9 mouse cellular contexts compared by ENCODE assay signal in the genomic region with DNA sequence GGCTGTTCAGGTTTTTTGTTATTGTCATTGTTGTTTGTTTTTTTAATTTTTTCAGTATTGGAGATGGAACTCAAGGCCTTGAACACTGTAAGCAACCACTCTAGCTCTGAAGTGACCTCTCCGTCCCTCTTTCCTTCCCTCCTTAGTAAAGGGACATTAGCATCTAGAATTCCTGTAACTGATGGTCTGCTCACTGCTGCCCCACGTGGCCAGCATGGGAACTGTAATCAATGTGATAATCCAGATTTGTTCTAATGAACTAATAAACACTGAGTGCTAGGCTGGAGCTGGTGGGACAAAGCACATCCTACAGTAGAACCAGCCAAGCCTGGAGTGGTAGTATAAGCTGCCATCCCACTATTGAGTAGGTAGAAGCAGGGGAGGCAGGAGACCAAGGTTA. TPM values are rescaled to one million over a fixed set of nuclear protein-coding genes. Genes with fewer than 3 reads are reported as not detected.
DNase-seq lines count a peak whose midpoint lies in the region; ATAC-seq and TF ChIP-seq lines count a peak whose summit lies in the region.
"Had no signal": no experiment of that assay in that cellular context is flagged by ENCODE, and none has a peak within 500 bp of the region (broad histone marks: within the 10 kb centered on the region; RNA-seq: fewer than 3 reads in every experiment).

No protein-coding gene starts in this region.

- no peak overlapping the region for H3K4me2 ChIP-seq in liver, embryonic 12.5 days
- no peak overlapping the region for H3K4me2 ChIP-seq in limb, embryonic 14.5 days (replicated peaks; ENCODE audit: low read depth, low read length, severe bottlenecking)
- no peak overlapping the region for H3K4me2 ChIP-seq in forebrain, embryonic 12.5 days

- DNase-seq in CD4-positive, CD25-positive, alpha-beta regulatory T cell, adult 2 months (ENCODE audit: low read depth, low spot score): peak; percentile 75
- DNase-seq in liver: peak; percentile 72
- DNase-seq in c-Kit-positive CD71-positive TER-119-positive erythroid progenitor cells, embryonic 14.5 days (ENCODE audit: low spot score): peak; percentile 62
- peak; percentile 12 for DNase-seq in limb, embryonic 14.5 days (ENCODE audit: low spot score)
- DNase-seq in adrenal gland, postnatal 4 days (ENCODE audit: low spot score in 2 of 2): no peak

- H3K9ac ChIP-seq in liver, embryonic 12.5 days: no peak overlapping the region
- H3K9ac ChIP-seq in limb, embryonic 14.5 days (ENCODE audit: low read depth, low read length, severe bottlenecking): no peak overlapping the region
- H3K9ac ChIP-seq in forebrain, embryonic 12.5 days: no peak overlapping the region

- H3K4me1 ChIP-seq in liver, embryonic 12.5 days: peaks cover 48% of the 10 kb centered on the region
- H3K4me1 ChIP-seq in limb, embryonic 14.5 days (ENCODE audit: control insufficient read depth, insufficient read depth, low read length): peaks cover 4% of the 10 kb centered on the region; the same call in 1 of the 2 replicates
- peaks cover 8% of the 10 kb centered on the region; the same call in 1 of the 2 replicates for H3K4me1 ChIP-seq in forebrain, embryonic 12.5 days

- no peak for ATAC-seq in CD4-positive, CD25-positive, alpha-beta regulatory T cell, adult 4 months
- no peak for ATAC-seq in liver, embryonic 12.5 days
- no peak for ATAC-seq in limb, embryonic 14.5 days (ENCODE audit: low FRiP score, low read depth)
- ATAC-seq in forebrain, embryonic 12.5 days (ENCODE audit: low FRiP score): no peak

- H3K9me3 ChIP-seq in liver, embryonic 12.5 days (replicated peaks): no peaks in the 10 kb centered on the region
- no peaks in the 10 kb centered on the region for H3K9me3 ChIP-seq in limb, embryonic 14.5 days (ENCODE audit: control insufficient read depth, low read length)
- H3K9me3 ChIP-seq in forebrain, embryonic 12.5 days: no peaks in the 10 kb centered on the region

- no peaks in the 10 kb centered on the region for H3K27me3 ChIP-seq in liver, embryonic 12.5 days (replicated peaks)
- H3K27me3 ChIP-seq in limb, embryonic 14.5 days (ENCODE audit: control insufficient read depth, insufficient read depth, low read length): no peaks in the 10 kb centered on the region
- H3K27me3 ChIP-seq in forebrain, embryonic 12.5 days: peaks cover 14% of the 10 kb centered on the region; the same call in 1 of the 2 replicates

- H3K27ac ChIP-seq in liver, embryonic 12.5 days: no peak overlapping the region
- no peak overlapping the region for H3K27ac ChIP-seq in limb, embryonic 14.5 days (replicated peaks; ENCODE audit: low read depth, low read length)
- H3K27ac ChIP-seq in forebrain, embryonic 12.5 days: no peak overlapping the region

- TF ChIP-seq POLR2A in limb, embryonic 14.5 days (IDR thresholded peaks at IDR 0.05; ENCODE audit: borderline replicate concordance, extremely low read depth, insufficient read depth, insufficient read length): no peak

- WGBS in liver, embryonic 12.5 days (ENCODE audit: insufficient replicate concordance): 32% methylated on average over 2 of the region's 2 CpGs
- WGBS in limb, embryonic 14.5 days: 31% methylated on average over 2 of the region's 2 CpGs
- 37% methylated on average over 2 of the region's 2 CpGs for WGBS in forebrain, embryonic 12.5 days

- peaks cover 2% of the 10 kb centered on the region for H3K36me3 ChIP-seq in liver, embryonic 12.5 days
- H3K36me3 ChIP-seq in limb, embryonic 14.5 days (ENCODE audit: control insufficient read depth, insufficient read depth, low read length): no peaks in the 10 kb centered on the region
- H3K36me3 ChIP-seq in forebrain, embryonic 12.5 days (replicated peaks): no peaks in the 10 kb centered on the region

- H3K4me3 ChIP-seq in liver, embryonic 12.5 days: no peak overlapping the region
- H3K4me3 ChIP-seq in limb, embryonic 14.5 days (replicated peaks; ENCODE audit: low read length): no peak overlapping the region
- H3K4me3 ChIP-seq in forebrain, embryonic 12.5 days (replicated peaks): no peak overlapping the region

RNA-seq across cellular contexts. Expression of a gene that starts 3.0 kb away (rescaled TPM):
- polyA plus RNA-seq in CD4-positive, CD25-positive, alpha-beta regulatory T cell, adult 4 months (2017; shearing (Covaris generic)): 100 to 1,000 TPM; 221 to 282 TPM
- polyA plus RNA-seq in liver, embryonic 12.5 days (2016; fragmentation: Nextera tagmentation; extraction: Ambion mirVana): 176 and 179 TPM in 2 replicates
- polyA plus RNA-seq in limb, embryonic 14.5 days (2012; rRNA removed): 20.3 and 21.6 TPM in 2 replicates
- 17.0 and 23.6 TPM in 2 replicates for polyA plus RNA-seq in limb, embryonic 14.5 days (2014; fragmentation: Nextera tagmentation; extraction: Ambion mirVana)
- total RNA-seq in adrenal gland, postnatal 4 days (2021): 10 to 100 TPM; 12.9 to 13.0 TPM
- polyA plus RNA-seq in forebrain, embryonic 12.5 days (2016; fragmentation: Nextera tagmentation; extraction: Ambion mirVana): 3.6 and 6.6 TPM in 2 replicates

RNA-seq across cellular contexts. Expression of a gene that starts 18.2 kb away (rescaled TPM):
- 10 to 100 TPM; 45.4 to 48.7 TPM for polyA plus RNA-seq in CD4-positive, CD25-positive, alpha-beta regulatory T cell, adult 4 months (2017; shearing (Covaris generic))
- 41.1 and 46.3 TPM in 2 replicates for polyA plus RNA-seq in liver, embryonic 12.5 days (2016; fragmentation: Nextera tagmentation; extraction: Ambion mirVana)
- 54.5 and 62.4 TPM in 2 replicates for polyA plus RNA-seq in limb, embryonic 14.5 days (2012; rRNA removed)
- polyA plus RNA-seq in limb, embryonic 14.5 days (2014; fragmentation: Nextera tagmentation; extraction: Ambion mirVana): 80.9 and 82.4 TPM in 2 replicates
- 10 to 100 TPM; 55.8 to 62.3 TPM for total RNA-seq in adrenal gland, postnatal 4 days (2021)
- polyA plus RNA-seq in forebrain, embryonic 12.5 days (2016; fragmentation: Nextera tagmentation; extraction: Ambion mirVana): 63.2 and 65.8 TPM in 2 replicates

RNA-seq across cellular contexts. Expression of a gene that starts 21.5 kb away (rescaled TPM):
- 10 to 100 TPM; 76.4 to 95.1 TPM for polyA plus RNA-seq in CD4-positive, CD25-positive, alpha-beta regulatory T cell, adult 4 months (2017; shearing (Covaris generic))
- 103 and 113 TPM in 2 replicates for polyA plus RNA-seq in liver, embryonic 12.5 days (2016; fragmentation: Nextera tagmentation; extraction: Ambion mirVana)
- polyA plus RNA-seq in limb, embryonic 14.5 days (2012; rRNA removed): 145 and 168 TPM in 2 replicates
- polyA plus RNA-seq in limb, embryonic 14.5 days (2014; fragmentation: Nextera tagmentation; extraction: Ambion mirVana): 199 and 206 TPM in 2 replicates
- total RNA-seq in adrenal gland, postnatal 4 days (2021): 10 to 100 TPM; 74.2 to 78.4 TPM
- 178 and 186 TPM in 2 replicates for polyA plus RNA-seq in forebrain, embryonic 12.5 days (2016; fragmentation: Nextera tagmentation; extraction: Ambion mirVana)

RNA-seq across cellular contexts. Expression of a gene that starts 39.5 kb away (rescaled TPM):
- polyA plus RNA-seq in CD4-positive, CD25-positive, alpha-beta regulatory T cell, adult 4 months (2017; shearing (Covaris generic)): under 1 TPM in 1 of 2 experiments, not detected in 1; 0.22 TPM
- 0.80 and 0.81 TPM in 2 replicates for polyA plus RNA-seq in liver, embryonic 12.5 days (2016; fragmentation: Nextera tagmentation; extraction: Ambion mirVana)
- 2.3 and 3.0 TPM in 2 replicates for polyA plus RNA-seq in limb, embryonic 14.5 days (2012; rRNA removed)
- 3.1 and 4.4 TPM in 2 replicates for polyA plus RNA-seq in limb, embryonic 14.5 days (2014; fragmentation: Nextera tagmentation; extraction: Ambion mirVana)
- total RNA-seq in adrenal gland, postnatal 4 days (2021): 1 to 10 TPM in 1 of 2 experiments, under 1 TPM in 1; 0.81 to 1.6 TPM
- polyA plus RNA-seq in forebrain, embryonic 12.5 days (2016; fragmentation: Nextera tagmentation; extraction: Ambion mirVana): 2.3 and 3.9 TPM in 2 replicates

RNA-seq across cellular contexts. Expression of a gene that starts 49.4 kb away (rescaled TPM):
- polyA plus RNA-seq in CD4-positive, CD25-positive, alpha-beta regulatory T cell, adult 4 months (2017; shearing (Covaris generic)): not detected
- 0.07 and 0.14 TPM in 2 replicates for polyA plus RNA-seq in liver, embryonic 12.5 days (2016; fragmentation: Nextera tagmentation; extraction: Ambion mirVana)
- 0.12 and 0.14 TPM in 2 replicates for polyA plus RNA-seq in limb, embryonic 14.5 days (2012; rRNA removed)
- 0.33 and 0.51 TPM in 2 replicates for polyA plus RNA-seq in limb, embryonic 14.5 days (2014; fragmentation: Nextera tagmentation; extraction: Ambion mirVana)
- total RNA-seq in adrenal gland, postnatal 4 days (2021): 1 to 10 TPM in 1 of 2 experiments, under 1 TPM in 1; 0.90 to 1.5 TPM
- polyA plus RNA-seq in forebrain, embryonic 12.5 days (2016; fragmentation: Nextera tagmentation; extraction: Ambion mirVana): 0.10 and 0.31 TPM in 2 replicates
- total RNA-seq: left cerebral cortex, adult 18-20 months had no signal

Comparison
In these comparisons a context has a peak if more than half of its experiments do, and no peak if none do; other contexts are left out.
1. DNase-seq: peak in CD4-positive, CD25-positive, alpha-beta regulatory T cell, adult 2 months (single experiment), liver (single experiment), c-Kit-positive CD71-positive TER-119-positive erythroid progenitor cells, embryonic 14.5 days (single experiment) and limb, embryonic 14.5 days (single experiment); none in adrenal gland, postnatal 4 days (0 of 2).